Mouse (Mus musculus) cerebellum, postnatal 4 days (tissue): Measurements from ENCODE around the gene Rarb.
A peak's percentile ranks its signal among the peaks of the same experiment; 100 is the strongest.

Source experiments
- DNase-seq, 2 experiments: peaks; one replicate each; pipeline ENCODE4 v3.0.0; 2022; ENCODE audit warnings: low spot score in 2 of 2, mixed read lengths in 1 of 2

The Rarb gene

DNA sequence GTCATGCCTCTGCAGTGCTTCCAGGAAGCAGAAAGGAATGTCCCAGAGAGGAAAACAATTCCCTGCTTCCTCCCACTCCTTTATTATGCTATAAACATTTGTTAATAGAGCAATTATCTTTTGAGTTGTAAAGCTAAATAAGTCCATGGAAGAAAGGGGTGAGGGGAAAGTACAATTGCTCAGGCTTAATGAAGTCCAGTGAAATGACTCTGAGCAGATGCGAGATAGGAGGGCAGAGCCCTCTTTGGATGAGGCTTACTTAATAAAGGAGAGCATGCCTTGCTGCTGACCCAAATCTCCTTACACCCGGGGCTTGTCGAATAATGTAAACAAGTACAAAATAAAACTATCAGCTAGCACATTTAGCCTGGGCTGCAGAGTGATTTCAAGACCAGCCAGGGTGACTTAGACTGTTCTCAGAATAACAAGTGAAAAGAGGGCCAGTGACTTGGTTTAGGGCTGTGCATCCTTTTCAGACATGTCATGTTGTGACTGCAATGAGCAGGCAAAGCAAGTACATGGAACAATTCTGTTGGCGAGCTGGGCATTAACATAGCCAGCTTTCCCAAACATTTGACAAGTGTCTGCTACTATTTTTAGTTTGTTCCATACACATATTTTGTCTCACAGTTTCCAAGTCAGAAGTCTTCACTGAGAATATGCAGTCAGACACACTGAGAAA lies 83.5 kb downstream of the Rarb start:
- DNase-seq = no peak

DNA sequence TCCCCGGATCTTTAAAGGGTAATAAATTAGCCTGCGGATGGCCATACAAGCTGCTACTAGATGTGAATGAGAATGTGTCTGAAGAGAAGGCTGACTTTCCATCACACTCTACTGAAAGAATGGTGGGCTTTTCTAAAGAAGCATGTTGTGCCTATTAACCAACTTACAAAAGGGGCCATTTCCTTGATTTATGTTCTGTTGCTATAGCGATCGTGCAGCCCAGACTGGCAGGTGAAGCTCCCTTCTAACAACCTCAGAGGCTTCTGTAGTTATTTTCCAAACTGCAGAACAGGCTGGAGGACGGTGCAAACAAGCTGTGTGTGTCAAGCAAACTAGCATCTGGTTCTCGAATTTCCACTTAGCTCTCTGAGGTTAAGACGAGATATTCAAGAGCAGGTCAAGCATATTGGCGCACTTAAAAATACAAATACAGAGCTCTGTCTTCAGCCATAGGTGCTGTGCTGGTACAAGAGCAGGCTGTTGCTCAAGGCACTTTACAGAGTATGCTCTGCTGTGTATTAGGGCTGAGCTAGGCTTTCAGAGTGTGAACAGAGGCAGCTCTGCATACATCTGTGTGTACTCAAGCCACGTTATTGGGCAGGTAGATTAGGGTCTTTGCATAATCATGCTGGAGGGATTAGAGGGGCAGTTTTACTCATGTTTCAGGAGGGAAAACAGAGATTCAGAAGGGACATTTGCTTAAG lies 85.2 kb downstream of the Rarb start:
- no peak for DNase-seq

DNA sequence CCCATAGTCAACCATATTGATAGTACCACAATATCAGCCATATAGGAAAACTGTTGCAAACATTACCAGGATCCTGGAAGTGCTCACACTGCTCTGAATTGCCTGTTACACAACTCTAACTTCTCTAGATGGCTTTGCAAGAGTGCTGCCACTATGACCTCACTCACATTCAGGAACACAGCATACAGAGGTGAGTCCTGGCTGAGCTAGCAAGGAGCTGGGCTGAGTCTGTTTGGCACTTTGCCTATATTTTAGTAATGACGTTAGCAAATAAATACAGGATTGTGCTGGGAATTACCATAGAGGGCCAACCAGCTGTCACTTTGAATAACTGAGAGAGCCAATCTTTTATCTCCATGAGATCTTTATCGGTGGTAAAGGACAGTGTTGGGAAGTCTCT lies 86.9 kb downstream of the Rarb start:
- DNase-seq = no peak

DNA sequence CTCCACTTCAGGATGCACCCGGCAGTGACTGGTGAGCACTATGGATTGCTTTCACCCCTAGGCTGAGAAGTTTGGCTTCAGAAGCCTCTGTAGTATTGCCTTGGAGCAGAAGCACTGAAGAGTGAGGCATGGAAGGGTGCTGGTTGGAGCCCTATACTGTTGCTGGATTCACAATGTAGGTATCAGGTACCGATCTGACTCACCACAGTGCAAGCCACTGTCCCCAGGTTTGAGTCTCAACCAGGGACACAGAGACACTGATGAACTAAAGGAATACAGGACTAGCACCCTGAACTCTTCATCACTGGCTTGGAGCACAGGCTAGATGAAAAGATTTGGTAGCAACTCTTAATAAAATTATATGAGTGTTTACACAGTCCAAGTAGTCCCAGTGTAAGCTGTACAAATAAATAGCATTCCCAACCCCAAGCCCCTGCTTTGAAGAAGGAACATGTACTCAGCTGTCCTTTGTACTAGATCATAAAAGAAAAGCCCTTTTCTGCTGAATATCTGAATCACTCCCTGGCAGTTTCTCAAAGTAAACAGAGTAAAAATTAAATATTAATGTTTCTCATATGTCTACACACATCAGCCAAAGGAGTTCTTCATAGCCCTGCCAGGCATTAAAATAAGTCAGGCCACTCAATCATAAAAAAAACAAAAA lies 90.6 kb downstream of the Rarb start:
- no peak for DNase-seq

DNA sequence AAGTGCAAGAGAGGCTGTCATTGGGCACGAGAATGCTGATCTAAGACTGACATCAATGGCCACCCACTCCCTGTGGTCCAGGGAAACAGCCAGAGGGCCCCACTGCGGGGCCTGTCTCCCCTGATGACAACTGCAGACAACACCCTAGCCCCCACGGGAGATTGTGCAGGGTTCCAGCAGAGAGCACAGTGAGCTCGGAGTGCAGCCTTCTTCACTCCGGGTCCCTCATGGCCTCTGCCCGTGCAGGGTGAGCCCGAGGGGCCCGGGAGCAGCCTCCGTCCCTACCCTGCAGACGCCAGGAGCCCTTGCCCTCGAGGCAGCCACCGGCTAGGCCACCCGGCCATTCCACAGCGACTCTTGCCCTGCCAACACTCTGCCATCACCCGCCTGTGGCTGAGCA lies 95.0 kb downstream of the Rarb start:
- no peak for DNase-seq

DNA sequence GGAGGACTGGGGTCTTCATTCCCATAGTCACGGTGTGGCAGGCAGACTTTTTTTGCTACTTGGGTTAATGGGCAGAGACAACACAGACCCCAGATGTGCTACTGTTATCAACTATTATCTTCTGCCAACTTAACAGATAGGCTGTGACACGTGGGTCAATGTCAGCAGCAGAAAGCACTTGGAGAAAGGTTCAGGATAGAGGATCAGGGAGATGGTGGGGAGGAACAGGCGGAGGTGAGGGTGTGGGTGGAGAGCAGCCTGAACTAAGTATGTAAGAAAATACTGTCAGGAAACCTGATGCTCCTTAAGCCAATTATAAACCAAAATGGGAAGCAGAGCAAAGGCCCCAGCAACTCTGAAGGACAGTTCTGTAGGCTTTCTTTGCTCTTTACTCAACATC lies 101.1 kb downstream of the Rarb start:
- DNase-seq = no peak

DNA sequence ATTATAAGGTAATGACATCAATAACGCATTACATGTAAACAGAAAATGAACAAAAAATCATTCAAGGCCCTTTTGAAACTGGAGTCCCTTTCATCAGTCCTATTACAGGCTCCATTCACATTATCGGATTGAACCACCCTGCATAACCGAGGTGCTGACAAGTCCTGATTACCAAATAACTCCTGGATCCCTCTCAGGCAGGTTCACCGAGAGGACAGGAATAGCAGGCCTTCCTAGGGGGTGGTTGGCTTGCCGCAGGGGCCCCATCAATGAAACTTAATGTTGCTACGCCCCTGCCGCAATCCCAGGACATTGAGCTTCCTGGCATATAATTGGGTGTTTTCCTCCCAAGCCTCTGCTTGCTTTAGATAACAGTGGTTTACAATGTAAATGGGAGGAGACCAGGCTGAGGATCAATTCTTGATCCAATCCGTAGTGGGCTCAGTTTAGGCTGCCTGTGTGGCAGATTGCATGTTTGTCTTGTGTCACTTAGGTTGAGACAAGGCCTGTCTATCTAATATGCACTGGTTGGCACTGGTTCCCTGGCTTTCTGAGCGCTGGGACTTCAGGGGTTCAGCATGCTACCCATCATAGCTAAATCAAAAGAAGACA lies 104.5 kb downstream of the Rarb start:
- DNase-seq = no peak

DNA sequence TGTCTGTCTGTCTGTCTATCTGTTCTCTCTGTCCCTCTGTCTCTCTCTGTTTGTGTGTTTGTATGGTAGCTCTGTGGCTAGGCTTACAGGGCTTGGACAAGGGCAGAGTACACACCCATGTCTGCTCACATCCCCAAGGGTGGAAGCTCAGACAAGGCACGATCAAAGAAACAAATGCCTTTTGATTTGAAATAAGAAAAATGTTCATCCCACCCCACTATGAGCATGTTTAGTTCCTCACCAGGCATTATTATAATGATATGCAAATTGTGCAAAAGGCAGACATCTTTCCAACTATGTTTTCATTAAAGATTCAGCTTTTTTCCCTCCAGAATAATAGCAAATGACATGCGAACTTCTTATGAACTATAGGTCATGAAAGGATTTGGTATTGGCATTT lies 105.2 kb downstream of the Rarb start:
- DNase-seq = no peak

DNA sequence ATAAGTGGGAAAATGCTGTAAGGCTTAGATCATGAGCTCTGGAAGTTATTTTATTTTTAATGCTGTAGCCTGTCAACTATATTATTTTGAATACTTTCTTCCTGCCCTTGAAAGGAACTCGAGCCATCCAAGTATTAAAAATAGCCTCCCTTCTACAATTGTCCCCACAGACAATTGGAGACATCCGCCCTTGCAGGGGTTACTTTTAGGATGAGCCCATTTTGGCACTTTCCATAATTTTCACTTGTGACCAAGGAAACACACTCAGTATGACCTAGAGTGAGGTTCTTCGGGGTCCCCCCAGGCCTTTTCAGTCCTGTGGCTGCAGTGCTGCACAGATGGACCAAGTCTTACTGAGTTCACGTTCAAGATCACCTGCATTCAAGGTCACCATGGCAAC lies 119.7 kb downstream of the Rarb start:
- DNase-seq = no peak

DNA sequence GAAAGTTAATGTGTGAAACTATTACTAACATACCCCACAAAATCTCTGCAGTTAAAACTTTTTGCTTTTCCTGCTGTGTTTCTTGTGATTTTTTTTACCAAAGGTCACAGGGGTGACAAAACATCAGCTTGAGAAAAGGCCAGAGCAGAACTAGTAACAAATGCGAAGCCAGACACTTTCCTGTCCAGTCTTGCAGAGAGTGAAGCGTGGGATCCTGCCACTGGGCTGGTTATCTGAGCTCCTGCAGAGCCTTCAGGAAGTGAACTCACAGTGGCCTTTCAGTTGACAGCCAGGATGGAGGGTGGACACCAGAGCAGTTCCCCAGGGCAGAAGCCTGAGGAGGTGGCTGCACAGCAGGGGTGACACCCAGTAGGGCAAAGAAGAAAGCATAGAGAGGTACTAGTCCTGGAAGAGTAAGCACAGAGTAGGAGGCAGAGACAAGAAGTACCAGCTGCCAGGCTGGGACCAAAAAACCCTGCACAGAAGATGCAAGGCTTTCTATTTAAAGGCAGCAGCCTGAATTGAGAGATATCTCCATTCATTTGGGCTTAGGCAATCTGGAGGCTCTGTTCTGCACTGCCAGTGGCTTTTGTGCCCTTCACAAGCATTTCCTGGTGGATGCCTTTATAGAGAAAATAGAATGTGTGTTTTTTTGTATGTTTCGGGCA lies 123.4 kb downstream of the Rarb start:
- no peak for DNase-seq

DNA sequence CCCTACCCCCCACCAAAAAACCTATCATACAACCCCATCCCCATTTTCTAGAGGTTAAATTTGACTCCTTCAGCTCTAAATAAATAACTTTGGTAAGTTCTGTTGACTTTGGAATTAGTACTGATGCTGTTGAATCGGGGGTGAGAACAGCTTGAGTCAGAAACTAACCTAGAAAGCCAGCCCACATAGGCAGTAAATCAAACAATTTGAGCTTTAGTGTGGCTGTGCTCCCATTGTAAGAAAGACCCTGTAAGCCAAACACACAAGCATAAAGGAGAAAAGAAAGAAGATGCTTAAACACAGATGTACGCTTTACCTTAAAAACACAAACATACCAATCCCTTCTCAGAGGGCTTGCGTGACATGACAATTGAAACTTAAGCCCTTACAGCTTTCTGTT lies 140.6 kb downstream of the Rarb start:
- DNase-seq = no peak

DNA sequence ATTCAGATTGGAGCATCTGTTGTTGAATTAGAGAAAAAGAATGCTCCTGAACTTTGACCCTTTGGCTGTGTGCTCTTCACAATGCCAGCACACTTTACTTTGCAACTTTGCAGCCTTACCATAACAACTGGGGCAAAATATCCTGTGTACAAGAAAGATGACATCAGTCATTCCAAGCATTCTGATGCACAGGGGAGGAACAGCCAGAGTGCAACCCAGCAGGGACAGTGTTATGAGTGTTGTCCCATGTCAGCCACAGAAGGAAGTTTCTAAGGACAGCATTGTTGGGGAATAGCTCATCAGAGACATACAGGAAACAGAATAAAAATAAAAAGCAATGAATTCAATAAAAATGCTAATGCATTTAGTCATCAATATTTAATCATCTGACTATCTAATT lies 141.9 kb downstream of the Rarb start:
- no peak for DNase-seq

DNA sequence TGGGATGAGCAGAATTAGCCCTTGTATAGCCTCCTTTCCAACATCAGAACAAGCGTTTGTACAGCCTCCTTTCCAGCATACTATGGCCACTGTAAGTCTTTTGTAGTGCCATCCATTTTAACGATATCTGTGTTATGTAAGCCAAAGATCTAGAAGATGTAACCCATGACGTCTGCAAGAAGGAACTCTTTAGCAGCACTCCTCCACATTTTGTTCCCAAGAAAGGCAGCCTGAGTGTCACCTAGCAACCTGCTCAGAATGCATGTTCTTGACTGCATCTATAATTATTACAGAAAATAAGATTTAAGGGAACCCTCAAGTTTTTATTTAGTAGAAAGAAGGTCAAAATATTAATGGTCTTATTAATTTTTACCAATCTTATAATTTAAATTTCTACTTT lies 148.4 kb downstream of the Rarb start:
- no peak for DNase-seq

DNA sequence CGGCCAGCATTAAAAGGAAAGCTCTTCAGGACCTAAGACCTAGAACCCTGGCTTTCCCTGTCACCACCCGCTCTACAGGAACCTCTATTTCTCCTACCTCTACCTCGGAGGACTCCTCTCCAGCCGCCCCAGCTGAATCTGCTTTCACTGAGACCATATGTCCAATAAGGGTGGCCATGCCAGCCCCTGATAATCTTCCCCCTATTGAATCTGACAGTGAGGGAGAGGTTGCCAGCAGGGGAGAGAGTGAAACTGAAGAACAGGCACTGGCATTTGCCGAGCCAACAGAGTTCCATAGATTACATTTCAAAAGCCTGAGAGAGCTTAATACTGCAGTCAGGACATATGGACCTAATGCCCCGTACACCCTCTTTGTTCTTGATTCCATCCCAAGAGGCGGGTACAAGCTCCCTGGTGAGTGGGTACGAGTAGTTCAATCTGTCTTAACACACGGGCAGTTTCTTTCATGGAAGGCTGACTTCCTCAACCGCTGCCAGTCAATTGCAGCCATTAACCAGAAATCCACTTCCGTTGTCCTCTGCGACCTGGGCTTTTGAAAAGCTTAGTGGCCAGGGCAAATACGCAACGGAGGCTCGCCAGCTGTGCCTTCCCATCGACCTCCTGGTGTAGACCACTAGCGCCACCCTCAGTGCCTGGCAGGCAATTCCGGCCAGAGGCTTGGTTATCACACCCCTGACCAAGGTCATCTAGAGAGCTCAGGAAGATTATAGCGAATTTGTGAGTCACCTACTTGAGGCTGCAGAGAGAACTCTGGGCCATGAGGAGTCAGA lies 179.6 kb downstream of the Rarb start:
- peak in 1 of 2 experiments; percentile 49 for DNase-seq

DNA sequence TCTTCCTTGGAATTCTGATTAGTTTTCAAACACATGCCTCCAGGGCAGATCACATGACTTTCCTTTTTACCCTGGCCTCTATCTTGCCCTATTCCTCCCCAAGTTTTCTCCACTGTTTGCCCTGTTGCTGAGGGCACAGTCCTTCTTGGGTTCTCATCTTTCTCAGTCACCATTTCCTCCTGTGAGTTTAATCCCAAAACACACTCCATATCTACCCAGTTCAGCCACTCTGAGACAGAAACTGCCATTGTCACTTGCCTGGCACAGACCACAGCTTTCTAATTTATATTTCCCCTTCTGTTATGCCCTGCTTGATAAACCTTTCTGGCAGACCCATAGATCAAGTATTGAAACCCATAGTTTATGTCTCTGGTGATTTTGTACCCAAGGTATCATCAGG lies 205.0 kb downstream of the Rarb start:
- DNase-seq = no peak

DNA sequence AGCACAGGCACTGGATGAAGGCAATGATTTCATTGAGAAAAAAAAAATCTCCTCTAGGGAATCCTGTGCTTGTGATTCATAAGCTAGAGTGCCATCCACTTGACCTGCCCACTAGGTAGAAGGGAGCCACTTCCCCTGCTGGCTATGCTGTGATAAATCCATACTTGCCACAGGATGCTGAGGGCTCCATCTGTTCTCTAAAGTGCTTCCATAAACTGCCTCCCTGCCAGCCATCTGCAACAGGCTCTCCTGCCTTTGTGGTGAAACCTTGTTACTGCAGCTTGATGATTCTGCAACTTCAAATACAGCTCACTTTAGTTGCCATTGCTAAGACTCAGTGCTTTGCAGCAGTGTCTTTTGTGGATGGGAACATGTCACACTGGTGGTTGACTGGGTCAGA lies 213.5 kb downstream of the Rarb start:
- no peak for DNase-seq

DNA sequence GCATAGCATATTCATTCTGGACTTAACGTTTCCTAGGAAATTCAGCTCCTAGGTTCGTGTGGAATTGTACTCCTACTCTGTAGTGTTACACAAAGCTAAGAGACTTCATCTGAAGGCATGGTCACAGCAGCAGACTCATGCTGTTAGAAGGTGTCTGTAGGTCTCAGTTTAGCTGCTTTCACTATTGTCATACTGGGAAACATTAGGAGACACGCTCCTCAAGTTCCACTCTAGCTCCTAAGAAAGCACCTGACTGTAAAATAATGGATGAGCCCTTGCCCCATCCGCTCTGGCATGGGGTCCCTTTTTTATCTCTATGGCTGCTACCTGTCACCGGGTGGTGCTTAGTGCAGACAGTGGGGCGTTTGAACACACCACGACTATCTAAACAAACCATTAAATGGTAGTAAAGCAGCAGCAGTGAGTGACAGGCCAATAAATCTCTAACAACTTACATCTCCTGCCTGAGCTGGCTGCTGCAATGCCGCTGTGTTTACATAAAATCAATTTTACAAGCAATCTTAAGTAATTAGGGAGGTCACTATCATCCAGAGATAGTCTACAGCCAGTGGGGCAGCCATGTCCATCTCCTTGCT lies 214.4 kb downstream of the Rarb start:
- DNase-seq = no peak

DNA sequence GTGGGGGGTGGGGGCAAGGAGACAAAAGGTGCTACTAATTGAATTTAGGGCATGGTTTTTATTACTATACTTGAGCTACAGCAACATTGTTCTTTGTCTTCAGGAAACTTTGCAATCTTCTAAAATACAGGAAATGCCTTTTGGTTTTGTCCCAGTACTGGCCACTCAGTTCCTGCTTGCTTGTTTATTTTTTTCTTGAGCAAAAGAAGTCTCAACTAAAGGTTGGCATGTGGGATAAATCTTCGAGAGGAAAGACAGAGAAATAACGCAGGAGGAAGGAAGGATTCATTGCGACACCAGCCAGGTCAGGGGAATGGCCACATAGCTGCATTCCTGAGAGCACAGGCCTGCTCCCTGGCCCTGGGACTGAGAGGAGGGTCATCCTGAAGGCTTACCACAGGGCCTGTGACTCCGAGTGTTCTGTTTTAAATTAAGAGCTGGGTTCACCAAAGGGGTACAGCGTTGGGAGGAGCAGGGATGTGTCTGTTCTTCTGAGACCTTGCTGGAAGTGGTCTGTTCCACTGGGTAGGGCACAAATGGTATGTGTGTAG lies 215.8 kb downstream of the Rarb start:
- no peak for DNase-seq

DNA sequence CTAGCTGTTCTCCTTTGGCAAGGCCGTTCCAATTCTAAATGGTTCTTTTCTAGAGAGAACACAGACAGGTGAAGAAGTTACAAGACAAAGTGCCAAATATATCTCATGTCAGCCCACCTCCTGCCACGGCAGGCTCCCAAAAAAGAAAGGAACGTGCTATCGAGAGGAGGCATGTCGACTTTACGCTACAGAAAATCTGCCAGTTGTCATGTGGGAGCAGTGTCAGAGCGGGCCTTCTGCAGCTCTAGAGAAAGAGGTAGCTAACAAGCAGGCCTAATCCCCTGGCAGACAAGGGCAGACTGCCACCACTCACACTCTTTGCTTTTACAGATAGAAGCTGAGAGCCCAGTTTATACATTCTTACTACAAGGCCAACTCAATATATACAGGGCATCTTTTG lies 219.7 kb downstream of the Rarb start:
- no peak for DNase-seq

DNA sequence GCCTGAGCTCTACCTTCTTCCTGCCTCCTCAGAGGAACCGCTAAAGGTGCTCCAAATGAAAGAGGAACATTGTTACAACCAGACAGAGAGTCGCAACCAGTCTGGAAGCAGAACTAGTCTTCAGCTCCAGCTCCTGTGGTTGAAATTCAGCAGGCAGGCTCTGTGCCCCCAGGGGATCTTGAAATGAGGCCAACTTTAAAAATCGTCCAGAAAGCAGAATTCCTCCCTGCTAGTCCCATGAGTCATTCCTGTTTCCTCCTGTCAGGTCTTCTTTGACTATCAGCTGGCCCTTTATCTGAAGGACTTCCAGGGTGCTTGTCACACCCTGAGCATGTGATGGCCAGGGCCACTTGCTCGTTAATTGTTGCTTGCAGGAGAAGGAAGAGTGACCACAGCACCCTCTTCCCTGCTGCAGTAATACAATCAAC lies 220.9 kb downstream of the Rarb start:
- DNase-seq = peak in 1 of 2 experiments; percentile 46

DNA sequence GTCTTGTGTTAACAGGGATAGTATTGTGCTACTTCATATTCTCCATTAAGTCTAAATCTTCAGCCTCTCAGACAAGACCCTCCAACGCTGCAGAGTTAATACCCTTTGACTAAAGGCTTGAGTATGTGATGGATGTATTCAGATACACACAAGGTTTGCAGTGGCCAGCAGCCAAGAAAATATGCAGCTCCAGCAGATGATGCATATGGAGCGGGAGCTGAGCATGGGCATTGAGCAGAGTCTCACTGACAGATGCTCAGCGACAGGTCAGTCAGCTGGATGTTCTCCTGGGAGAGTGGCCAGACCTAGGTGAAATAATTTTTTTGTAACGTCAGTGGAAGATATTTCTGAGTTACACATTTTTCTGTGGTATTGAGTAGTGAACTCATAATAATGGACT lies 229.8 kb downstream of the Rarb start:
- DNase-seq = peak in 1 of 2 experiments; percentile 21
